Mouse (Mus musculus): ENCODE measurements around the gene Serpinb6b.
A peak's percentile ranks its signal among the peaks of the same experiment; 100 is the strongest.
"Not testable (repeated sequence)": the region's sequence is repeated elsewhere in the genome, so short reads cannot be mapped to it uniquely, and the experiment has no call there.

Serpinb6b gene

DNA sequence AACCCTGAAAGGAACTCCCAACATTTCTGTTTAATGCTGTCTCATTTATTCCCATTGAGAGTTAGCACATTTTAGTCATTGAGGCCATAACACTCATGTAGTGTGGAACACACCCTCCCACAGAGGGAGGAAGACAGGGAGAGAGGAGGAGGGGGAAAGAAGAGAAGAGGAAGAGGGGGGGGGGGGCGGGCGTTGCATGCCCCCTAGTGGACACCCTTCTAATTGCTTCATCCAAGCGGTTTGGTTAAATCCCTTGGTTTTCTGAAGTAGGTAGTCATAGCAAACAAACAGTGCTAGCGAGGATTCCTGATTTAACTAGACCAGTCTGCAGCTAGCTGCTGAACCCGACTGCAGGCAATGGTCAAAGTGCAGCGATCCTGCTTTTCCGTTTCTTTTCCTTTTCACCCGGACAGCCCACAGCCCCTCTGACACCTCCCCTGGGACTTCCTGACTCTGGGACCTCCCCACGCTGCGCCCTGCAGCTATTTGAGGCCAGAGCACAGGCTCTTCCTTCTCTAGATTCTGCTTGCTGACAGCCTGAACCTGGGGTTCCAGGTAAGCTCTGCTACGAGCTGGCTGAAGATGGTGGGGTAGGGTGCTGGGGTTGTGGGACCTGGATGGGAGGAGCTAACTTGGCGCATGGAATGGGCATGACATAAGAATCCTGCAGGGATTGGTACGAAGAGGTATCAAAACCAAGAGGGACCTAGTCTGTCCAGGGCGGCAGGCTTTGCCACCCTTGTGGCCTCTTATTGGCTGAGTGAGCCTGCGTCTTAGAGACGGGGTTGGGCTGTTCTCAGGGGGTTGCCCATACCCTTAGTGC, at the start of gene Serpinb6b:
Gene Serpinb6b, plus strand, starts transcription at position 221 of the 823 bp plus-strand sequence.
- DNase-seq (ENCODE audit: low spot score) = peak; percentile 64

DNA sequence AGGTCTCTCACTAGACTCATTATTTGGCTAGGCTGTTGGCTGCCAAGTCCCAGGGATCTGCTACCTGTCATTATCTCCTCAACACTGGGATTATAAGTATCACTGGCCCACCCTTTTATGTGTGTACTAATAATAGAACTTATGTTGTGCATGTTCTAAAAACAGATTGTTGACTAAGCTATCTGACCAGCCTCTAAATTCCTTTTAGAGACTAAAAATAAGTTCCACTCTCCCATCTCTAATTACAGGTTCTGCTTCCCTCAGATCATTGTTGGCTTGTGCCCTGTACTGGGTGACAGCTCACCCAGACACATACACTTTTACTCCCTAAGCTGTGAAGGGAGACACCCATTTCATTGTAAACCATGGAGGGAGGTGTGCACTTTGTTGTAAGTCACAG, 42.4 kb upstream of the Serpinb6b start:
- no peak for DNase-seq (ENCODE audit: low spot score)

DNA sequence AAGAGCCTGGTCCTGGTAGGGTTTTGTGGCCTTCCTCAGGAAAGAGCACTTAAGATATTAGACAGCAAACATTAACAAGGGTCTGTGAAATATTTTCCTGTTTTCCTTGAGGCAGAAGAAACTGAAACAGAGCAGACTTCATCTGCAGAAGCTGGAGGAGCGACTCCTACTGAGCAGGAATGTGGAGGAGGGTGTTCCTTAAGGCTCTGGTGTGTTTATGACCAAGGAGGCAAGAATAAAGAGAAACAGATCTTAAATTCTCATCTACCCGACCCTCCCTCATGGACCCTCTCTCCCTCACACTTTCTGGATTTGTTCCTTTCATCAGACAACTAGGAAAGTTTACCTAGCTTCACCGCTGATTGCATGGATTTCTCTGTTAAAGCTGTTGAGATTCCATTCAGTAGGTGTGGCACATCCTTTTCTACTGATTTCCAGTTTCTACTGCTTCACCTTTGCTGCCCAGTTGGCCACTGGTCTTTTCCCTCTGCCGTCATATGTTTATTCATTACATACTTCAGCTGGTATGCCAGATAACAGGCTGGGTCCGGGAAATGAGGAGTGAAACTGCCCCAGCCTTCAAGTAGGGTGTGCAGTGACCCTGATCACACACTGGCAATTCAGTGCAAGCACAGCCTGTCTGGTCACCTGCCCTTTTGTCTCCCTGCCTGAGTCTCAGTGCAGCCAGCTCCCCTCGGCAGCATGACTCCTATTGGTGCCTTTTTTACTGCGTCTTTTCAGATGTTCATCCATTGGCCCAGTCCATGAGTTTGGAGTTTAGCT, 40.2 kb upstream of the Serpinb6b start:
- peak; percentile 39 for DNase-seq (ENCODE audit: low spot score)

DNA sequence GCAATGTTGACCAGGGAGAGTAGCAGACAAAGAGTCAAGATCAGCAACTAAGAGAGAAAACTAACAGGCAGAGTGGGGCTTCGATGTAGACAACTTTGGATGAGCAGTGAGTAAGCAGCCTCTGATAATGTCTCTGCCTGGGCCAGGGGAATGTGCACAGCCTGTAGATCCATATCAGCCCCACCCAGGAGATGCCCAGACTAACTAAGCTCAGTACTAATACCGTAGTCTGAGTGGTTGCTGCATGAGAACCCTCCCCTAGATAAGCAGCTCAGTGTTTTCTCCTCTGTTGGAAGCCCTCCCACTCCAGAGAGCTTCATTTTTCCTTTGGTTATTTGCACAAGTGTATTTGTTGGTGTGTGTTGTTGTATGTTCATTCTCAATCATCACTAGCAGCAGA, 38.3 kb upstream of the Serpinb6b start:
- no peak for DNase-seq (ENCODE audit: low spot score)

DNA sequence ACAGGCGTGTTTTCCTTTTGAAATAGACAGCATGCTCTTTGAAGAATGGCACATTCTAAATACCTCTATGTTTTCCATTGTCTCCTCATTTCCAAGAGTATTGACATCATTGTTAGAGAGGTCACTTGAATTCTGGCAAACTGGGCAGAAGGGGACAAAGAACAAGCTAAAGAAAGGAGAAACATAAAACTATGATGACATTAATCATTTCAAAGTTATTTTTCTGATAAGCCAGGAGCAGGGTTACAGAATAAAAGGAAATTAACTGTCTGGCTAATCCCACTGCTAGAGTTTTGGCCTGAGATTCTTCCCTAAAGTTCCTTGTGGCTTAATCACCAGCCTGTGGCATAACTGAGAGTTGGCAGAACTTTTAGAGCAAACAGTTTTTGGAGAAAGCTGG, 37.8 kb upstream of the Serpinb6b start:
- no peak for DNase-seq (ENCODE audit: low spot score)

DNA sequence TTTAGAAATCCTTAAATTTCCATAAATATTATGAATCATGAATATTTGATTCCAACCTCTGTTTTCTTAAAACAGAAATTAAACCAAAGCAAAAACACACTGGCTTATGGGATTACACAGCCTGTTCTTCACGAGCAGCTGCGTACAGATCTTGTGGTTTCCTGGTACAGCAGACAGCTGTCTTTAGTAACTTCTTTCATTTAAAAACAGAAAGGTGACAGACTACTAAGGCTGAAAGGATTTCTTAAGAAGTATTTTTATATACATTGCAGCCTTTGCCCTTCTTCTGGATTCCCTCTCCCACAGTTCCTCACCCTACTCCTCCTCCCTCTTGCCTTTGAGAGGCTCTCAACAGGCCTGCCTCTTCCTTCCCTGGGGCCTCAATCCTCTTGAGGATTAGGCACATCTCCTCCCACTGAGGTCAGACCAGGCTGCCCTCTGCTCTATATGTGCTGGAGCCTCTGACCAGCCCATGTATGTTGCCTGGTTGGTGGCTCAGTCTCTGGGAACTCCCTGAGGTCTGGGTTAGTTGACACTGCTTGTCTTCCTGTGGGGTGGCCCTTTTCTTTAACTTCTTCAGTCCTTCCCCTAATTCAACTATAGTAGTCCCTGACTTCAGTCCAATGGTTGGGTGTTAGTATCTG, 35.8 kb upstream of the Serpinb6b start:
- DNase-seq (ENCODE audit: low spot score) = no peak

DNA sequence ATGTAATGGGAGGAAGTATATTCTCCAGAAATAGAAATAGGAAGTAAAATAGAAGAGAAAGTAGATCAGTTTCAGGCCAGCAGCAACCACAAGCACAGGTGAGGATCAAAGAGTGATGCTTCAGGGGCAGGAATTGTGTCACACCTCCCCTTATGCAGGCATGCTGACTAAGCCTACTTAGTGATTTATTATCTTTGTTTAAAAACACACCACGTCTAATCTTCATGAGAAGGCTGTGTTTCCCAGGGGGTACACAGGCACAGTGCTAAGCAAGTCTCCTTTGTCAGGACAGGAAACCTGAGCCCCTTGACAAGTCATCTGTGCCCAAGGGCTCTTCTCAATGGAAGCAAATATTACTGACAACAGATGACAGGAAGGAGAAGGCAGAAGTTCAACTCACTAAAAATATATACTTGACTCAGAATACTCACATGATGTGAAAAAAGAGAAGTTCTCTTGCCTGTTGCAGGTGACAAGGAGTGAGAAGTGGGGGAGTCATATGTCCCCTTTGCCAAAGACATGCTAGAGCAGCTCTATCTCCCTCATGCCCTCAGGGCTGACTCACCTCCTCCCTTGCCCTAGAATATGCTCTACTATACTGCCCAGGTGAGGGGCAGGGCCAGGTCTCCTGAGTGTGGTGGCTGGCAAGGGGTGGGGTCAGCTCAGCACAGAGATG, 30.2 kb upstream of the Serpinb6b start:
- no peak for DNase-seq (ENCODE audit: low spot score)

DNA sequence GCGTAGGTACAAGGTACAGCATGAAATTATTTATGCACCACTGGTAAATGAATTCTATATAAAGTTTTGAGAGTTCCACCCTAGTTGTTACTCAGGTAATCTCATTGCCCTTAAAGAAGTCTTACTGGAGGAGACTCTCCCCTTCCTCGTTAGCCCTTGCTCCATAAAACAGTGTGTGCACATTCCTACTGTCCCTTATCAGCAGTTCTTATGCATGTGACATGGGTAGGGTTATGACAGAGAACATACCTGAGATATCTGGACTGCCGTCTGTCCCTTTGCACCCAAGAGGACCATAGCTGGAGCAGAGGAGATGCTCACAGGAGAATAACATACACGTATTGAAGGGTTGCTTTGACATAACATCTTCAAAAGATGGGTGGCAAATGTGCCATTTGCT, 26.7 kb upstream of the Serpinb6b start:
- DNase-seq (ENCODE audit: low spot score) = not testable (repeated sequence)

DNA sequence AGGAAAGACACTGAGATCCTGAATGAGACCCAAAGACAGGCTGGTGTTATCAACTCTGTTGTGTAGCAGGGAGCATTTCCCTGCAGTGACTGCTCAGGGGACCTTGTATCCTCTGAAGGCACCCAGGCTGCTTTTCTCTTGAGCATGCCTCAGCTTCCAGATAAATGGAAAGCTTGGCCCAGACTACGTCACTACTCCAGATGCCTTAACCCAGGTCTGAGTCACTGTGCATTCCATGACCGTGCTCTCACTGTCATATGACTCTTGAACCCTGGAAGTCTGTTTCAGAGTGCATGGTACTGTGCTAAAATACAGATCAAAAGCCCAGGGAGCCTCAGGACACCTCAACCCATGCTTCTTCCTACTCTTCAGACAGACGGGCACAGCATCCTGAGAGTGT, 25.8 kb upstream of the Serpinb6b start:
- not testable (repeated sequence) for DNase-seq (ENCODE audit: low spot score)

DNA sequence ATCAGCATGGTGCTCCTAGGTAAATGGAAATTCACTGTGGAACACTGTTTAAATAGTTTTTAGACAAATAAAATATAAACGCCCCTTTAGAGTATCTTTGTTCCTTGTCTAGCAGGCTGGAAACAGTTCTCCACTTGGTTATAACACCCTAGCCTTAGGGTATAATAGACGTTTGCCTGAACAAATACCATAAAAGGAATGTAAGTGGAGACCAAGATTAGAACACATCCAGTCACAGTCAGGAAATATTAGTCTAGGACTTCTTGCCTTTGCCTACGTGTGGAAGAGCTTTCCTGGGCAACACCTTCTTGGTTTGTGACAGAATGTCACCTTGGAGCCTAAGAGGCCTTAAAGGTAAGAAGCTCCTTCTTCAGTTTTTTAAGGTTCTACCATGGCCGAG, 8.5 kb upstream of the Serpinb6b start:
- DNase-seq (ENCODE audit: low spot score) = no peak

DNA sequence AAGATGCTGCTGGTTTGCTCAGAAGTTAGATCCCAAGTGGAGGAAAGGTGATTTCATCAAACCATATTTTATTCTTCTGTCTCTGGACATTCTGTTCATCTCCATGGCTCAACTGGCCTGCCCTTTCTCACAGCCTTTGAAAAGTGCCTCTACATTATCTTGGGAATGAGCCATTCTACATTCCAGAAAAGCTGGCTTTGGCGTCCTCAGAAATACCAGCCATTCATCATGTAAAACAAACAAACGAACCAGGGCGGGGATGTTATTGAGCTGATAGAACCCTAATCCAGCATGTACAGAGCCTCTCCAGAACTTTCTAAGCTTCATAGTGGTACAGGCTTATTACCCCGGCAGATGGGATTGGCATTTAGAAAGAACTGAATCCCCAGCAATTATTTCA, 7.1 kb upstream of the Serpinb6b start:
- no peak for DNase-seq (ENCODE audit: low spot score)

DNA sequence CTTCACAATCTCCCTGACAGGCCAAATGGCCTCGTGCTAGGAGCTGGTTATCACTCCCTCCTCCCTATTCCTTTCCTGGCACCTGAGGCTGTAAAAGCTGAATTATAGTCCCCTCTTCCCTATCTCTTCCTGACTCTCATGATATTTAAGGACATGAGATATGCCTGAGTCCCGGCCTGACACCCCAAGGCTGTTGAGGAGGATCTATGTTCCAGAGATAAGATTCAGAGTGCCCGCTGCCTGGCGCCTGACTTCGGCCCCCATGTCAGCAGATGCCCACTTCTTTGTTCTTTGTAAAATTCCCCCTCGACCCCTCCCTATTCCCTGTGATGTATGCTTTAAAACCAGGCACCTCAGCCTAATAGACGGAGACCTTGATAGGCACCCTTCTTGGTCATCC, 6.5 kb upstream of the Serpinb6b start:
- peak; percentile 57 for DNase-seq (ENCODE audit: low spot score)

DNA sequence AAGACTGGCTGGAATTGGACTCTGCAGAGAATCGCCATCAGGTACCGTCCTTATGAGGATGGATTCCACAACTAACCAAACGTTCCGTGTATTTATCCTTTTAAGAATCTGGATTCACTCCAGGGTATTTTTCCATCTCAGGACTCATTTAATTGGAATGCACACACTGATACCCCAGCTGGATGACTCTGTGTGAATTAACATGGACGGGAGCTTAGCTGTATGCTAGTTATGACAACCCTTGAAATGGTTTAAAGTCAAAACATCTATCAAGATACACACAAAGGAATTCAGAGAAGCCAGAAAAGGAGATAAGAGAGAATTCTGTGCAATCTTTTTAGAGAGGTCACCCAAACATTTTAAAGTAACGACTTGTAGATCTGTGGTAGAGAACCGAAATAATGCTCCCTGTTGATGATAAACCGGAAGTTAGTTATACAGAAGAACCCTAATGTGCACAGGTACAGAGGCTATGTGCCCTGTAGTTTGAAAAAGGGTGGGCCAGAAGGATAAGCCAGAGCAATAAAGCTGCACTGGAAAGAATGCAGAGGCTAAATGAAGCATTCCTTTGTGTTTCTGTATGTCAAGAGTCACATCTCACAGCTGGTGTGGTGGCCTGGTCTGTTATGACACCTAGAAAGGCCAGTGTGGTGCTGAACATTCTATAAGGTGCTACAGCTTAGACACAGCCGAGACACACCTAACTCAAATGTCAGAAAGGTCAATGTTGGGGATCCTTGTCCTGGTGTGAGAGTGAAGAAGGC, 837 bp upstream of the Serpinb6b start:
- DNase-seq (ENCODE audit: low spot score) = no peak

DNA sequence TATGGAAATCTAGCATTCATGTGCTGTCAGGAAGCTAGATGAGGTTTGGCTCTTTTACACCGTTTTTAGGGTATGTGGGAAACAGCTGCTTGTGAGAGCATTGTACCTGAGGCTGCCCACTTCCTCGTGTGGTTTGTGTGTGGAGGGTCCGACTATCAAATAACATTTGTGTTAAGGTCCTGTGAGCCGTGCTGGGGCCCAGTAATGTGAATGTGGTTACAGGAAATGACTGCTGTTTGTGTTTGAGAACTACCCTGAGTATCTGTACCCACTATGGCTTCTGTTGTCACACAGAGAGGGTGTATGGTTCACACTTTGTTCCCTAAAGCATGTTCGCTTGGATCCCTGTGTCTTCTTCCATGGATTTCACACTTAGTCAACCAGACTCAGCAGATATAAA, 1.1 kb downstream of the Serpinb6b start:
- DNase-seq (ENCODE audit: low spot score) = no peak

DNA sequence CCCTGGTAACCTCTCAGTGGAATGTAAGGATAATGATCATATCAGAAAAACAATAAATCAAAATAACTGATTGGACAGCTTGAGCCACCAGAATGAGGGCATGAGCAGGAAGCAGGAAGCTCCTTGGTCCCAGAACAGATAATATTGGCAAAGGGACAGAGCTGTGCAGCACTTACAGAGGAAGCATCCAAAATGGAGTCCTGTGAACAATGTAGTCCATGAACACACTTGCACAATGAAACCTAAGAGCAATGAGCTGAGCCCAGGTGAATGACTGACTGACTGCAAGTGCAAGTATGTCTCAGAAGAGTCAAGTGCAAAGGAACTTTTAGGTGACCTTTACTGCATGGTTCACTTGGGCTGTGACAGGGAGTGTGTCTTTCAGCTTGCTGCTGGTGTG, 2.2 kb downstream of the Serpinb6b start:
- no peak for DNase-seq (ENCODE audit: low spot score)

DNA sequence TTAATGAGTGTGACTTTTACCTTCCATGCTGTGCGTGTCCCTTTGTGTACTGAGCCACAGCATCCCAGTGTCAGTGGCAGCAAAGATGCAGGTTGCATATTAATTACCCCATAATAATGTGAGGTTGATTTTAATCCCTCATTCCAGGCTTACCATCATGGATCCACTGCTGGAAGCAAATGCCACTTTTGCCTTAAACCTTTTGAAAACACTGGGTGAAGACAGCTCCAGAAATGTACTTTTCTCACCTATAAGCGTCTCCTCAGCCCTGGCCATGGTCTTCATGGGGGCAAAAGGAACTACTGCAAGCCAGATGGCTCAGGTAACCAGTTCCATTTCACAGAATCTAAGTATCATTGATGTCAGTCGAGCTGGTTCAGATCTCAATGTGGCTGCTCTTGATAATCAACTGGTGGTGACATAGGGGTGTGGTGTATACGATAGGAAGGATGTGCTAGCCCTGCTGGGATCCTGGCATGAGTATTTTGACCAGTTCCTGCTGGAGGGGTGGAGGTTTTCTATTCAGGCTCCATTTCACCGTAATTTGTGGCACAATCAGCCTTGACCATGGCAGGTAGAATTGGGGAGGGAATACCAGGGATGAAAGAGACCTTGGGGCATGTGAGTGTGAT, 3.5 kb downstream of the Serpinb6b start:
- DNase-seq (ENCODE audit: low spot score) = no peak

DNA sequence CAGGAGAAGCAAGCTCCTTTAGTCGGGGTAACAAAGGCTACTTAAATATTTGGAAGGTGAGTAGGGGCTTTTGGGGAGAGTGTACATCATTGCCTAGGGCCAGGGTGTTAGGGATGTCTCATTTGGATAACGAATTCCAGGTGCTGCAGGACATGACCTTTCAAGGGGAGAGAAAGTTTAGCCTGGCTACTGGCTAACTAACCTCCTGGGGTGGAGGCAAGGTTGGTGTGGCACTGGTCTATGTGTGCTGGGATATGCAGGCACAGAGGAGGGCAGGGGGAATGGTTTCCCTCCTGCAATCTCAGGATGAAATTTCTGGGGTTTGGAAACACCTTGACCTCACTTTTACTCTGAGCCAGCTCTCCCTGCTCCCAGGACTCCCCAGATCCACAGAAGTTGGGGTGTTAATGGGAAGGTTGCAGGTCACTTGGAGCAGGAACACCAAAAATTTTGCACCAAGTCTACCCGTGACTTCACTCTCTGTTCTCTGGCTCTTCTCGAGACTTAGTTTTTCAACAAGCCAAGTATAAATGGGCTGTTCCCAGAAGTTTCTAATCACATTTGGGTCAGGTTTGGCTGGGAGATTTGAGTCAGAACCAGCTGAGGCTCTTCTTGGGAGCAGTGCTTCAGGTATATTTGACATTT, 4.1 kb downstream of the Serpinb6b start:
- DNase-seq (ENCODE audit: low spot score) = no peak

DNA sequence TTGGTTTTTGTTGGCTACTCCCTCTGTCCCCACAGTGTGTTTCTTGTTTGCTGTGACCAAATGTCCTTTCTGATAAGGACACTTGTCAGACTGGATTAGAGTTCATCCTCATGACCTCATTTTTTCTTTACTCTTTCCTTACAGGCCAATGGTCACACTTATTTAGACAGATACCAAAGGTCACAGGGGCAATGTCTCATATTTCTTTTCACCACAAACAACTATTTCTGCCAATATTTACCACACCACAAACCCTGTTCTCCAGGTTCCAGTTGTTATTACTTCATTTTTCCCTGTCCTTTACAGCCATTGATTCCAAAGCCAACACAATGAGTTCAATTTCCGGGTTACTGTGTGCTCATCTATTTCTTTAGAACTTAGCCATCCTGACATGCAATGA, 4.6 kb downstream of the Serpinb6b start:
- DNase-seq (ENCODE audit: low spot score) = no peak

DNA sequence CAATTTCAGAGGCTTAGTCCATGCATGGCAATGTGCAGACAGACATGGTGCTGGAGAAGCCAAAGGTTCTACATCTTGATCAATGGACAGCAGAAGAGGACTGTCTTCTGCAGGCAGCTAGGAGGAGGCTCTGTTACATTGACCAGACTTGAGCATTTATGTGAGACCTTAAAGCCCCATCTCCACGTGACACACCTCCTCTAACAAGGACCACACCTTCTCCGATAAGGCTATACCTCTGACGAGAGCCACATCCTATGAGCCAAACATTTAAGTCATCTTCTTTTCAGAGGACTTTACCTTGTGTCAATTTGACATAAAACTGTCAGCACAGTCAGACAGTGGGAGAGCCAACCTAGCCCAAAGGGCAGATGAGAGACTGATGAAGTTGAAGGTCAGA, 5.8 kb downstream of the Serpinb6b start:
- DNase-seq (ENCODE audit: low spot score) = no peak

DNA sequence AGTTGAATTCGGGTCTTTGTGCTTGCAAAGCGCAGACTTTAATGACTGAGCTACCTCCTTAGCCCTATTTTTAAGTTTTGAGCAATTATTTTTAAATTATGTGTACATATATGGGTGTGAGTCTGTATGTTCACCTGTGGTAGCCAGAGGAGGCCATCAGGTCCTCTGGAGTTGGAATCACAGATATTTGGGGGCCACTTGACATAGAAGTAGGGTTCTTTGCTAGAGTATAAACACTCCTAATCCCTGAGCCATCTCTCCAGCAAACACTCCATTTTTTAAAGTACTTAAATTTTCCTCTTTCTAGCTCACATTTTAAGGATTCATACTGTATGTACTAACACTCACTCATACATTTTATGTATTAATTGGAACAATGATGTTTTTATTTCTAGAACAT, 9.3 kb downstream of the Serpinb6b start:
- DNase-seq (ENCODE audit: low spot score) = no peak
